Mouse (Mus musculus) testis, adult 2 months (tissue): Measurements from ENCODE around the gene Zfp791. TPM values are rescaled to one million over a fixed set of nuclear protein-coding genes. Genes with fewer than 3 reads are reported as not detected.
"Not testable (repeated sequence)": the region's sequence is repeated elsewhere in the genome, so short reads cannot be mapped to it uniquely, and the experiment has no call there.

Source experiments
- H3K27ac ChIP-seq: fragments of 200-500 bp; 2 replicates; pipeline ENCODE4 v1.5.1; 2012; ENCODE audit warnings: low read depth, low read length; ENCODE audit not compliant: control insufficient read depth, insufficient read depth
- H3K27me3 ChIP-seq: fragments of 200-500 bp; 2 replicates; pipeline ENCODE4 v1.6.1; 2012; ENCODE audit warnings: mild to moderate bottlenecking, low read length, moderate library complexity; ENCODE audit not compliant: control insufficient read depth, insufficient read depth
- H3K36me3 ChIP-seq: fragments of 200-500 bp; 2 replicates; pipeline ENCODE4 v1.6.1; 2012; ENCODE audit warnings: mild to moderate bottlenecking, low read length; ENCODE audit not compliant: control insufficient read depth, insufficient read depth
- H3K4me1 ChIP-seq: fragments of 200-500 bp; 2 replicates; pipeline ENCODE4 v1.6.1; 2012; ENCODE audit warnings: low read length; ENCODE audit not compliant: control insufficient read depth, insufficient read depth
- H3K4me3 ChIP-seq: fragments of 200-500 bp; 2 replicates; pipeline ENCODE4 v1.5.1; 2012; ENCODE audit warnings: low read depth, mild to moderate bottlenecking, low read length, moderate library complexity, mixed read lengths; ENCODE audit not compliant: control insufficient read depth
- CTCF ChIP-seq: fragments of 200-500 bp; IDR thresholded peaks from 2 replicates; pipeline ENCODE4 v1.5.1; 2012; ENCODE audit warnings: low read depth, mild to moderate bottlenecking, inconsistent platforms, low read length, moderate library complexity; ENCODE audit not compliant: control insufficient read depth, insufficient read depth, insufficient replicate concordance
- POLR2A ChIP-seq: fragments of 200-500 bp; IDR thresholded peaks from 2 replicates; pipeline ENCODE4 v1.6.1; 2012; ENCODE audit warnings: low read depth, mild to moderate bottlenecking, inconsistent platforms, low read length, moderate library complexity; ENCODE audit not compliant: control insufficient read depth
- polyA plus RNA-seq: library from polyadenylated mRNA; depleted of rRNA; stranded (reverse); fragments of >200 nt; gene quantifications from 2 replicates; pipeline ENCODE4 v1.2.3, GENCODE M21; 2012; rRNA removed

Zfp791 gene
- polyA plus RNA-seq, result 0.21 and 0.24 TPM in 2 replicates

DNA sequence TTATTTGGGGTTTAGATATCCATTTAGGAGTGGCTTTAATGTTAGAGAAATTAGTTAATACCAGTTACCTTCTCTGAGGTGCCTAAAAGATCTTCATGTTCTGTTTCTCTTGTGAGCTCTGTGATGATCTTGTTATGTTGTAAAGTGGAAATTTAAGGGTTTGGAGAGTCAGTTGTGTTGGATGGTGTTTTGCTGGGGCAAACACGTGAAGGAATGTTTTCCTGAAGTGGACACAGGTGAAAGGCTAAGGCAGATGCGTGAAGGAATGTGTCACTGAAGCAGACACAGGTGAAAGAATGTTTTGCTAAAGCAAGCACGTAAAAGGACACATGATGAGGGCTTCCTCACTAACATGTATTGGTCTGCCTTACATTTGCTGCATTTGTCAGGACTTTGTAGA lies at the start of gene Zfp791:
Gene Zfp791 (minus strand): TSS at position 101 of the 400 bp plus-strand sequence.
- Histone ChIP-seq H3K27me3 (no peaks in the 10 kb centered on the region), H3K27ac (no peak within 1 kb of the TSS), H3K4me3 (no peak within 1 kb of the TSS), H3K4me1 (no peaks in the 10 kb centered on the region), H3K36me3 (no peaks in the 10 kb centered on the region)
- TF ChIP-seq POLR2A (no peak), CTCF (no peak)

- Histone ChIP-seq H3K4me1 (no peaks in the 10 kb centered on the region; the same call in 1 of the 2 replicates), H3K27ac (no peak overlapping the region), H3K36me3 (no peaks in the 10 kb centered on the region), H3K4me3 (no peak overlapping the region), H3K27me3 (no peaks in the 10 kb centered on the region)
- TF ChIP-seq POLR2A (no peak), CTCF (no peak)
Measured at GRCm38 (mm10) chr8:85171291-85171690, 48.4 kb upstream of the Zfp791 start.

- TF ChIP-seq POLR2A, result no peak
- no peak for TF ChIP-seq CTCF
- no peak within 1 kb of the TSS for H3K27ac ChIP-seq
- H3K4me1 ChIP-seq, result no peaks in the 10 kb centered on the region
- no peaks in the 10 kb centered on the region for H3K27me3 ChIP-seq
- H3K36me3 ChIP-seq, result no peaks in the 10 kb centered on the region
- H3K4me3 ChIP-seq, result no peak within 1 kb of the TSS
Measured at GRCm38 (mm10) chr8:85151624-85152023, 28.7 kb upstream of the Zfp791 start, which contains the start of gene Cks1brt. Gene Cks1brt (plus strand): TSS chr8:85151924.

GRCm38 (mm10) chr8:85142516-85142915 lies 19.6 kb upstream of the Zfp791 start:
- Histone ChIP-seq H3K4me1 (no peaks in the 10 kb centered on the region), H3K27ac (no peak overlapping the region), H3K27me3 (no peaks in the 10 kb centered on the region), H3K4me3 (no peak overlapping the region), H3K36me3 (no peaks in the 10 kb centered on the region)
- TF ChIP-seq CTCF, result no peak
- TF ChIP-seq POLR2A, result no peak

DNA sequence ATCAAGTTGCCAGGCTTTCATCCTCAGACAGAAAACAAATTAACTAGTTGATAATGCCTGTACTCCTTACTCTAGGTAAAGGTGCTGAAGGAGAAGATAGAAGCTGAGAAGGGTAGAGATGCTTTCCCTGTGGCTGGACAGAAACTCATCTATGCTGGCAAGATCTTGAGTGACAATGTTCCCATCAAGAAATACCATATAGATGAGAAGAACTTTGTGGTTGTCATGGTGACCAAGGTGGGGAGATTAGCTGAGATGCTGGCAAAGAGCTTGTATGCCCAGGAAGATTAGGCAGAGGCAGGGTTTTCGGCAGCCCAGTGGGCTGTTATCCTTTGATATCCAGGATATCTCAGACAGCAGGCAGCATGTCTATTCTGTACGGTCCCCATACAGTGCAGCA lies 12.8 kb upstream of the Zfp791 start:
- not testable (repeated sequence) for H3K27ac ChIP-seq, H3K27me3 ChIP-seq, H3K36me3 ChIP-seq, H3K4me1 ChIP-seq, H3K4me3 ChIP-seq

DNA sequence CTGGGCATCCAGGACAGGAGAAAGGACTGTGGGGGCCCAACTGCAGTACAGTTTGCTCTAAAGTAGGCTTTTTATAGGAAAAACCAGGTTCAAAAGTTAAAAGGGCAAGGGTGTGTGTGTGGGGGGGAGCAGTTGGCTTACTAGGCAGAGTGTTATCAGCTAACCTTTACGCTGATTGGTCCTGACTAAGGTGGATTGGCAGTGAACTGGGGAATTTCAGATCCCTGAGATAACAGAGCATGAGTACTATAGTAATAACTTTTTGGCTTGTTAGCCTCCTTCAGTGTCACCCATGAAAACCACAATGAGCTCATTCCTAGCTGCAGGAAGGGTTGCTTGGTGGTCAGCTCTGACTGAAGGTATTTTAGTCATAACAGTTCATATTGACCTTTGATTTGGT lies 9.4 kb upstream of the Zfp791 start:
- H3K36me3 ChIP-seq, result no peaks in the 10 kb centered on the region
- H3K27me3 ChIP-seq, result no peaks in the 10 kb centered on the region
- H3K4me1 ChIP-seq, result no peaks in the 10 kb centered on the region
- no peak overlapping the region for H3K4me3 ChIP-seq
- TF ChIP-seq CTCF (no peak), POLR2A (no peak)
- H3K27ac ChIP-seq, result no peak overlapping the region

DNA sequence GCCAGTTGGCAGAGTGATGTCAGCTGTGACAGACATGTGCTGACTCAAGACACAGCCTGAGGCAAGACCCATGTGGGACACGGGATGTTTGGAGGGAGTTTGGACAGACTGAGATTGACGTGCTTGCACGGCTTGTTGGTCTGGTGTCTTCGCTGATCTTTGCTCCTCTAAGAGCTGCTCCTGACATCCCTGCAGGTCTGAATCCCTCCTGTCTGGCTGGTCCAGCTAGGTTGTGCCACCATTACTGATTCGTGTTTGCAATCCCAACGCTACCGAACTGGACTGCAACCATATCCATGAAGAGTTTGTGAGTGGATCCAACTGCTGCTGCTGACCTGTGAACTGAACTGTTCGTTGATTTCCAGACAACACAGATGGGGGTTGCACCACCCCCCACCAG lies 796 bp upstream of the Zfp791 start:
- TF ChIP-seq POLR2A, result no peak
- no peak for TF ChIP-seq CTCF
- Histone ChIP-seq H3K27ac (no peak overlapping the region), H3K4me1 (no peaks in the 10 kb centered on the region), H3K27me3 (no peaks in the 10 kb centered on the region), H3K4me3 (no peak overlapping the region), H3K36me3 (no peaks in the 10 kb centered on the region)

DNA sequence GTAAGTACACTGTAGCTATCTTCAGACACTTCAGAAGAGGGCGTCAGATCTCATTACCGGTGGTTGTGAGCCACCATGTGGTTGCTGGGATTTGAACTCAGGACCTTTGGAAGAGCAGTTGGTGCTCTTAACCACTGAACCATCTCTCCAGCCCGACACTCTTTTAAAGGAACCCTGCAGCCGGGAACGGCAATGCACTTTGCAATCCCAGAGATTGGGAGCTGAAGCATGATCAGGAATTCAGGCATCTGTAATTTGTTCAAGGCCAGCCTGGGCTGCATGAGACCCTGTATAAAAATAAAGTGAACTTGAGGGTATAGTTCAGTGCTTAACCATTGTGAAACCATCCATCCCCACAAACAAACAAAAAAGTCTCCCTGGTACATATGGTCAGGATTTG lies 2.6 kb downstream of the Zfp791 start:
- not testable (repeated sequence) for H3K36me3 ChIP-seq, H3K4me3 ChIP-seq, H3K27ac ChIP-seq, H3K27me3 ChIP-seq, H3K4me1 ChIP-seq
